Mouse (Mus musculus) G1E (cell line): ENCODE data around the gene Mef2d. TPM values are rescaled to one million over a fixed set of nuclear protein-coding genes. Genes with fewer than 3 reads are reported as not detected.

Experiments
- ATAC-seq: 2 replicates; pipeline ENCODE4 v1.8.0; 2016; ENCODE audit warnings: mild to moderate bottlenecking; ENCODE audit not compliant: insufficient number of reproducible peaks, poor library complexity, low FRiP score, severe bottlenecking; ENCODE audit errors: extremely low read depth
- DNase-seq: peaks from one replicate; pipeline ENCODE4 v3.0.0; 2012; ENCODE audit warnings: low spot score
- H3K27me3 ChIP-seq: 2 replicates; pipeline ENCODE4 v1.6.1; 2012; ENCODE audit warnings: mild to moderate bottlenecking, low read length, inconsistent platforms; ENCODE audit not compliant: insufficient read depth
- H3K36me3 ChIP-seq: replicated peaks from 2 replicates; pipeline ENCODE3; 2012; ENCODE audit warnings: mild to moderate bottlenecking, inconsistent platforms
- H3K4me1 ChIP-seq: 2 replicates; pipeline ENCODE4 v1.6.1; 2012; ENCODE audit warnings: low read depth, low read length, inconsistent platforms, mixed read lengths; ENCODE audit not compliant: insufficient read depth
- H3K4me3 ChIP-seq: 2 replicates; pipeline ENCODE4 v1.5.1; 2012; ENCODE audit warnings: low read depth, mild to moderate bottlenecking, inconsistent platforms, low read length, moderate library complexity, mixed read lengths
- H3K9me3 ChIP-seq: replicated peaks from 2 replicates; pipeline ENCODE4 v1.6.1; 2012; ENCODE audit warnings: inconsistent platforms
- CTCF ChIP-seq: IDR thresholded peaks from 2 replicates; pipeline ENCODE4 v1.5.1; 2012; ENCODE audit warnings: low read depth, low read length, inconsistent platforms, mixed read lengths
- GATA1 ChIP-seq: IDR thresholded peaks from 2 replicates; pipeline ENCODE4 v1.6.1; 2012; ENCODE audit warnings: borderline replicate concordance, low read length, inconsistent platforms, mixed read lengths
- GATA2 ChIP-seq: IDR thresholded peaks from 2 replicates; pipeline ENCODE4 v1.6.1; 2012; ENCODE audit warnings: low read depth, low read length, inconsistent platforms, borderline replicate concordance
- POLR2AphosphoS5 ChIP-seq: IDR thresholded peaks from 2 replicates; pipeline ENCODE4 v1.6.1; 2012; ENCODE audit warnings: low read depth, low read length, inconsistent platforms; ENCODE audit not compliant: insufficient replicate concordance
- TAL1 ChIP-seq: conservative IDR thresholded peaks from 2 replicates; pipeline ENCODE4 v1.6.1; 2012; ENCODE audit warnings: low read depth, low read length, inconsistent platforms, mixed read lengths
- polyA plus RNA-seq: library from polyadenylated mRNA; stranded (reverse); fragments of >175 nt; gene quantifications from 2 replicates; pipeline ENCODE4 v1.2.3, GENCODE M21; 2012
- total RNA-seq, 2 experiments: library from RNA; stranded (forward) in 1 of 2; stranded (reverse) in 1 of 2; fragments of 200-1000 nt in 1 of 2; fragments of >200 nt in 1 of 2; fragmentation: Nextera tagmentation in 1 of 2; gene quantifications; 2 replicates each; pipeline ENCODE4 v1.2.3; 2014 to 2017

Gene Mef2d
- total and polyA plus RNA-seq, 3 experiments = 15.4 to 133 (median 125) TPM

GRCm38 (mm10) chr3:88214197-88214938 lies 72.2 kb downstream of the Mef2d start:
- TF ChIP-seq GATA2 (no peak), TAL1 (no peak), POLR2AphosphoS5 (no peak), CTCF (no peak)
- Histone ChIP-seq H3K36me3 (no peaks in the 10 kb centered on the region), H3K4me1 (peaks cover 16% of the 10 kb centered on the region), H3K9me3 (no peaks in the 10 kb centered on the region; the same call in 1 of the 2 replicates), H3K27me3 (peaks cover 54% of the 10 kb centered on the region), H3K4me3 (no peak overlapping the region)
- no peak for ATAC-seq
- DNase-seq = no peak

- Histone ChIP-seq H3K4me3 (peak overlapping the region; percentile 20; the same call in 1 of the 2 replicates), H3K4me1 (peaks cover 16% of the 10 kb centered on the region), H3K9me3 (no peaks in the 10 kb centered on the region; the same call in 1 of the 2 replicates), H3K27me3 (peaks cover 50% of the 10 kb centered on the region), H3K36me3 (no peaks in the 10 kb centered on the region)
- TF ChIP-seq TAL1 (no peak), CTCF (no peak), GATA2 (no peak), GATA1 (no peak), POLR2AphosphoS5 (no peak)
- DNase-seq (no peak), ATAC-seq (no peak)
These were observed 72.9 kb downstream of the Mef2d start for GRCm38 (mm10) chr3:88214971-88215552.

- DNase-seq = no peak
- peaks cover 51% of the 10 kb centered on the region for H3K27me3 ChIP-seq
- no peaks in the 10 kb centered on the region for H3K36me3 ChIP-seq
- H3K9me3 ChIP-seq = no peaks in the 10 kb centered on the region; the same call in 1 of the 2 replicates
- no peak for ATAC-seq
- TF ChIP-seq TAL1 (no peak), GATA2 (no peak), CTCF (no peak), POLR2AphosphoS5 (no peak), GATA1 (no peak)
- peaks cover 16% of the 10 kb centered on the region for H3K4me1 ChIP-seq
- H3K4me3 ChIP-seq = peak overlapping the region; percentile 20; the same call in 1 of the 2 replicates
These were observed 73.4 kb downstream of the Mef2d start for GRCm38 (mm10) chr3:88215553-88216004.

GRCm38 (mm10) chr3:88216116-88216515 lies 73.9 kb downstream of the Mef2d start:
- DNase-seq (no peak), ATAC-seq (no peak)
- Histone ChIP-seq H3K4me3 (no peak overlapping the region), H3K36me3 (no peaks in the 10 kb centered on the region), H3K9me3 (no peaks in the 10 kb centered on the region; the same call in 1 of the 2 replicates), H3K27me3 (peaks cover 46% of the 10 kb centered on the region), H3K4me1 (peaks cover 16% of the 10 kb centered on the region)
- TF ChIP-seq POLR2AphosphoS5 (no peak), GATA1 (no peak), GATA2 (no peak), CTCF (no peak), TAL1 (no peak)

- Histone ChIP-seq H3K9me3 (no peaks in the 10 kb centered on the region; the same call in 1 of the 2 replicates), H3K27me3 (peaks cover 46% of the 10 kb centered on the region), H3K4me1 (peaks cover 16% of the 10 kb centered on the region), H3K4me3 (no peak overlapping the region), H3K36me3 (no peaks in the 10 kb centered on the region)
- ATAC-seq = no peak
- no peak for TF ChIP-seq TAL1
- no peak for TF ChIP-seq POLR2AphosphoS5
- TF ChIP-seq GATA2 = no peak
- no peak for DNase-seq
These were observed 74.6 kb downstream of the Mef2d start for GRCm38 (mm10) chr3:88216534-88217326.

GRCm38 (mm10) chr3:88217679-88218078 lies 75.5 kb downstream of the Mef2d start:
- Histone ChIP-seq H3K4me3 (no peak overlapping the region), H3K27me3 (peaks cover 43% of the 10 kb centered on the region)
- no peak for DNase-seq

More at GRCm38 (mm10) chr3:88217679-88218078, 75.5 kb downstream of the Mef2d start:
- H3K9me3 ChIP-seq = no peaks in the 10 kb centered on the region; the same call in 1 of the 2 replicates
- no peak for ATAC-seq
- no peaks in the 10 kb centered on the region for H3K36me3 ChIP-seq
- TF ChIP-seq CTCF = no peak
- TF ChIP-seq GATA1 = no peak
- TF ChIP-seq POLR2AphosphoS5 = no peak
- no peak for TF ChIP-seq GATA2
- TF ChIP-seq TAL1 = no peak
- H3K4me1 ChIP-seq = peaks cover 16% of the 10 kb centered on the region
